In the genomic region with DNA sequence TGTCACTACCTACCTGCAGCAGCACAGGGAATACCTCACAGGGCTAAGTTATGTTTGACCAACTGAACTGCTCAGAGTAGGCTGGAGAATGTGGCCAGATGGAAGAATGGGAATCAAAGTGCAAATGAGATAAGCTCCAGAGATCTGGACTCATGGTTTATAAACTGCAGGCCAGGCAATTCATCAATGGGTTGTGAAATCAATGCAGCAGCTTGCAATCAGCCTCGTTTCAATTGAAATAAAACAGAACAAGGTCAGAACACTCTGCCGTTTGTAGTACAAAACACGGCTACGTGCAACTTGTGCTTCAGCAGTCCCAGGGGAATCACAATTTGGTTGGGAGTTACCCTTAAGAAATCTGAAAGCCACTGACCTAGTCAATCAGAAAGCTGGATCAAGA, we compare ENCODE assay signal across 15 mouse cellular contexts.
DNase-seq lines count a peak whose midpoint lies in the region; TF ChIP-seq lines count a peak whose summit lies in the region.
"Had no signal": no experiment of that assay in that cellular context is flagged by ENCODE, and none has a peak within 500 bp of the region (broad histone marks: within the 10 kb centered on the region; RNA-seq: fewer than 3 reads in every experiment).

No protein-coding gene starts in this region.

- 0 out of 2 replicates have a peak, but pooled peaks cover 4% of the 10 kb centered on the region for H3K4me1 ChIP-seq in thymus, adult 2 months (replicated peaks; ENCODE audit: control insufficient read depth, insufficient read depth, low read length)

- no peak for TF ChIP-seq CTCF in thymus, adult 2 months (IDR thresholded peaks at IDR 0.05; ENCODE audit: borderline replicate concordance, control insufficient read depth, extremely low read depth, insufficient read depth, low read length, poor library complexity)

- 91% methylated on average over 4 of the region's 4 CpGs for WGBS in thymus, adult 2 months

- no peak for TF ChIP-seq POLR2A in thymus, adult 2 months (IDR thresholded peaks at IDR 0.05; ENCODE audit: control insufficient read depth, extremely low read depth, insufficient read depth, low read length, poor library complexity)

- no peaks in the 10 kb centered on the region for H3K27me3 ChIP-seq in thymus, adult 2 months (ENCODE audit: control insufficient read depth, insufficient read depth, low read length)
- H3K27me3 ChIP-seq: embryonic facial prominence, embryonic 15.5 days; forebrain, embryonic 12.5 days; heart, embryonic 12.5 days had no signal

- intact Hi-C loops in gastrocnemius, postnatal 14 days (cut with DNase I; ENCODE audit: low total_unique reads) = no loop called here

- no peak overlapping the region for H3K4me3 ChIP-seq in thymus, adult 2 months (ENCODE audit: control insufficient read depth, insufficient read depth, low read length)
- H3K4me3 ChIP-seq: embryonic facial prominence, embryonic 15.5 days; forebrain, embryonic 12.5 days; heart, embryonic 12.5 days had no signal

- H3K36me3 ChIP-seq in thymus, adult 2 months (ENCODE audit: control insufficient read depth, insufficient read depth, low read length) = peaks cover 4% of the 10 kb centered on the region
- H3K36me3 ChIP-seq: embryonic facial prominence, embryonic 15.5 days; forebrain, embryonic 12.5 days had no signal

- DNase-seq in gastrocnemius, adult 18-20 months (ENCODE audit: low spot score) = peak; percentile 13
- no peak for DNase-seq in gastrocnemius, postnatal 14 days
- peak; percentile 63 for DNase-seq in MN1 (ENCODE audit: low spot score)
- DNase-seq in adrenal gland, postnatal 36 days = peak; percentile 43 to 45
- peak; percentile 32 for DNase-seq in skeletal muscle tissue, adult 2 months (ENCODE audit: low read depth, low spot score)
- no peak for DNase-seq in thymus, adult 2 months
- no peak for DNase-seq in layer of hippocampus, postnatal 10 days (ENCODE audit: low spot score in 2 of 2)
- DNase-seq in kidney, postnatal 36 days = no peak
- DNase-seq: heart, postnatal 4 days; kidney, postnatal 10 days; layer of hippocampus, adult 9-11 months; midbrain, embryonic 14.5 days had no signal

- no peak overlapping the region for H3K27ac ChIP-seq in thymus, adult 2 months (ENCODE audit: control insufficient read depth, insufficient read depth, low read length)
- H3K27ac ChIP-seq: embryonic facial prominence, embryonic 15.5 days; forebrain, embryonic 12.5 days had no signal

Comparison
In these comparisons a context has a peak if more than half of its experiments do, and no peak if none do; other contexts are left out.
1. DNase-seq: peak in gastrocnemius, adult 18-20 months (single experiment), MN1 (single experiment), adrenal gland, postnatal 36 days (2 of 2) and skeletal muscle tissue, adult 2 months (single experiment); none in gastrocnemius, postnatal 14 days (single experiment), thymus, adult 2 months (single experiment), layer of hippocampus, postnatal 10 days (0 of 2) and kidney, postnatal 36 days (0 of 2).